Mouse (Mus musculus) adrenal gland, postnatal 4 days (tissue): ENCODE measurements around the gene Cip2a. TPM values are rescaled to one million over a fixed set of nuclear protein-coding genes. Genes with fewer than 3 reads are reported as not detected.

ENCODE experiments used
- DNase-seq, 2 experiments: peaks; one replicate each; pipeline ENCODE4 v3.0.0; 2021 to 2022; ENCODE audit warnings: low spot score in 2 of 2, mixed read lengths in 2 of 2
- long read RNA-seq, 2 experiments: library from polyadenylated mRNA; stranded (forward); transcript quantifications; one replicate each; pipeline ENCODE4 v2.0.0; 2021
- total RNA-seq, 2 experiments: library from RNA; stranded (reverse); gene quantifications; 2 replicates each; pipeline ENCODE4 v1.2.3; 2021

The Cip2a gene
- 10 to 100 TPM; 11.9 to 15.1 TPM for total RNA-seq
- long read RNA-seq, experiment 1 = 0 reads
- long read RNA-seq, experiment 2, transcript Cip2a-201 (21 exons, 3,974 nt) = major isoform, 6 of 7 reads
- long read RNA-seq, experiment 2, partial matches to known transcripts = 0 of 7 reads
- long read RNA-seq, experiment 2, other reads (novel, unspliced or antisense) = 1 of 7 reads

DNA sequence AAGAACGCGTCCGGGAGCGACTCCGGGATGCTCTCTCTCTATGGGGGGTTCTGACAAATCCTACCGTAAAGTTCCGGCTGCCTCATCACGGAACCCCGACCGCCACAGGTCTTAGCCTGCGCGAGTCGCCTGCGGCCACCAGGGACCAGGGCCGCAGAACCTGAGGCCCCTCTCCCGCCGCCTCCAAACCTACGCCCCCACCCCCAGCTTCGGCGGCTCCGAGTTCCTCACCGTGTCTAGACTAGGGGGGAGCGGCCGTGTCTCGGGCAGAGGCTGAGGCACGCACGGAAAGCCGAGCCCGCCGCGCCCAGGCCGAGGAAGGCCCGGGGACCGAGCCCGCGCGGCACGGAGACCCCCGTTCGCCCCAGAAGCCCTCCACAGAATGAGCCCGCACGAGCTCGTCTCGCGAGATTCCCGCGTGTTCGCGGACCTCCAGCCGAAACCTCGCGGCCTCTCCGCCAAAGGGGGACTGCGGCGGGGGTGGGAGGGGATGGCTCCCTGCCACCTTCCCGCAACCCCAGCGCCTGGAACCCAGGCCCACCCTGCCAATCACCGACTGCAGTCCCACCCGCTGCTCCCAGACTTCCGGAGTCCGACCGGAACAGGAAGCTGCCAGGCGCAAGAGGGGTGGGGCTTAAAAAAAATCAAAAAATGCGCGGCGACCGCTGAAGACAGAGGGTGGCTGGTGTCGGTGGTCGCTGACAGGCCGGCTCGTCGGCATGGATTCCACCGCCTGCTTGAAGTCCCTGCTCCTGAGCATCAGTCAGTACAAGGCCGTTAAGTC, at the start of gene Cip2a, which contains the start of gene Dzip3:
Gene Cip2a, plus strand, starts transcription at position 627 of the 784 bp plus-strand sequence.
Gene Dzip3, minus strand, starts transcription at position 607 of the 784 bp plus-strand sequence.
- peak; percentile 73 to 84 for DNase-seq

DNA sequence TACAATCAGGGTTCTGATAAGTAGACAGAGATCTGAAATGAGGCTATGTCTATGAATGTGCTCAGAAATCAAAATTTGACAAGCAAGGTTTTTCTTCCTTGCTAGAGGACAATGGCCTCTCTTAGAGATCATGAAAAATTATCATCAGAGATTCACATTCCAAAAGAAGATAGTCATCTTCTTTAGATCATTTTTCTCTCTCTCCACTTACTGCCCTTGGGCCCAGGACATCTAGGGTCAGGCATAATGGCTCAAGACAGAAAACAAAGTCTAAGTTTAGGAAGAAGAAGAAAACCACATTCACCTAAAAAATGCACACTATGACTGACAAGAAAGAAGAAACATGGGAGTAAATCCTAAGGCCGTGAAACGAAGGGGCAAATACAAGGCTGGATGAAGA, 21.0 kb upstream of the Cip2a start:
- no peak for DNase-seq

DNA sequence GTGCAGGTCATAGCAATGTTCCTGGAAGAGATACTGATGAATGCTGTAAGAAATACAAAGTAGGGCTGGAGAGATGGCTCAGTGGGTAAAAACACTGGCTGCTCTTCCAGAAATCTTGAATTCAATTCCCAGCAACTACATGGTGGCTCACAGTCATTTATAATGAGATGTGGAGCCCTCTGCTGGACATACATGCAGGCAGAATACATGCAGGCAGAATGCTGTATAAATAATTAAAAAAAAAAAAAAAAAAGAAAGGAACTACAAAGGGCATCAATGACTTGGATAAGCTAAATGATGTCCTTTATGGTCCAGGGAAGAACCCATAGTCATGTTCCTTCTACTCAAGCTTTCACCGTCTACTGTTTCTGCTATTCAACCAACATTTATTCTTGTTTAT, 20.4 kb upstream of the Cip2a start:
- DNase-seq = no peak

DNA sequence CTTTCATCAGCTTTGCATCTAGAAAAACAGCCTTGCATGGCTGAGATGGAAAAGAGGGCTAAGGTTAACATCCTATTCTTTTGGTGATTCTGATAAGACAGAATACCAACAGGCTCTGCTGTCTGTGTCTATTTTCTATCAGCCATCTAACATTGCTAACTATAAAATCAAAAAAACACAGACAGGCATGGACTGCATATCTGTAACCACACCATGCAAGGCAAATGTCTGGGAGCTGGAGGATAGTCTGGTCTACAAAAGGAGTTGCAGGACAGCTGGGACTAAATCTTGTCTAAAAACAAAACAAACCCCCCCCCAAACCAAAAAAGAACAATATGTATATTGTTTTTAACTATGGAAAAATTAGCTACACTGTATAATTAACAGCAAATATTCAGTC, 14.0 kb upstream of the Cip2a start:
- DNase-seq = no peak

DNA sequence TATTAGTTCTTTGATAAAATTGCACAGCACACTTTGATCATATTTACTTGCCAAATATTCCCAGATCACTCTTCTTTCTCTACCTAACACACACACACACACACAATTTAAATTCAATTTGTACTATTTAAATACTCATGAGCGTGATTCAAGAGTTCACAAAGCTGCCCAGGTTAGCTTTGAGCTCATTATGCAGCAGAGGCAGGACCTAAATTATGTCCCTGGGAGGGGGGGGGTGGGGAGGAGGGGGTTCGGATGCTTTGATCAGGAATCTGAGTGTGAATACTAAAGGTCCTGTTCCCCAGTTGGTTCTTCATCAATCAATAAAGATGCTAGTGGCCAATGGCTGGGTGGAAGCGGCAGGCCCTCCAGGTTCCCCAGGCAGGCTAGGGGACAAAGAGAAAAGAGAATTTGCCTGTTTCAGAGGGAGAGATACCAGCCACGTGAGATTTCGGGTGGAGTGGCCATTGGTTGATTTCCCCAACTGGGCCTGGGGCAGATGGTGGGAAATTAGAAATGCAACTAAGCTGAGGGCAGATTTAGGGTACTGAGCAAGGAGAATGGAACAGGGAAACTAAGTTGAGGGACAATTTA, 8.9 kb upstream of the Cip2a start:
- DNase-seq = no peak

DNA sequence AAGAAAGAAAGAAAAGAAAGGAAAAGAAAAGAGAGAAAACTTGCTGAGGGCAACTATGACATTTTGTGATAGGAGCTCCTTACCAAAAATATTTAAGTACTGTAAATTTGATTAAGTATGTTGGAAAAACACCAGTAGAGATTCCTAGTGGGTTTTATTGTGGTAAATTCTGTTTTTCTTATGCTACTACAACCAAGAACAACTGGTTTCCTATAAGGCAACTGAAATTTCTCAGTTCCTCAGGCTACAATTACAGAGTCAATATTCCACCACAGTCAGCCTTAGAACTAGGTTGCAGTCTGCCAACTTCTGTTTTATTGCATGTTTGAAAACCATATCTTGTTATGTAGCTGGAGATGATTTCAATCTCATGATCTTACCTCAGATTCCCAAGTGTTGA, 4.3 kb upstream of the Cip2a start:
- DNase-seq = no peak

DNA sequence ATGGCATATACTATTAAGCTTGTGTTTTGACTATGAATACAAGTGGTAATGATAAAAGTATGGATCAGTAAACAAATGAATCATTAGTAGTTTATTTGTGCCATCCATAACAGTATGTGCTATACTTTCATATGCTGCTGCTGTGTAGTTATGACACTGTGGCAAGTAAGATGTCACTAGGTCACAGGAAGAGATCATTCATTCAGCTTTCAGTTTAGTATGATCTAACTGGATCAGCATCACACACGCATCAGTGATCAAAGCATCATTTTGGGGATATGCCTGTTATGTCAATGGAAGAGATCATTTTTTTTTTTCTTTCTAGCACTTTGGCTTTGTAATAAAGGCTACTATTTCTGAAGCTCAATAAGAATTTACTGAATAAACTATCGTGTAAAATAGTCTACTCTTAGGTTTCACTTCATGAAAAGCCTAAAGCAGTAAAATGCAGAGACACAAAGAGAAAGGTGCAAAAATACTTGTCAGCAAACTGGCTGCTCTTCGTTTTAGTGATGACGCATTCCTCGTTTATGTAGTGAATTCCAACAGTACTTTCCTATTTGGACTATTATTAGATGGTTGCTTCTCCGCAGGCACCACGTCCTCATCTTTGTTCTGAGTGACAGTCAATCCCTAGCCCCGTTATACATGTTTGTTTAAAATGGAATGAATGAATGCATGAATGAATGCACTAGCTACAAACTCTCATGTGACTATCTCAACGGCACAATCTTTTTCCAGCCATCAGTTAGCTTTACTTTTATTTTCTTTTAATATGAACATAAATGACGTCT, 1.4 kb upstream of the Cip2a start:
- DNase-seq = no peak

DNA sequence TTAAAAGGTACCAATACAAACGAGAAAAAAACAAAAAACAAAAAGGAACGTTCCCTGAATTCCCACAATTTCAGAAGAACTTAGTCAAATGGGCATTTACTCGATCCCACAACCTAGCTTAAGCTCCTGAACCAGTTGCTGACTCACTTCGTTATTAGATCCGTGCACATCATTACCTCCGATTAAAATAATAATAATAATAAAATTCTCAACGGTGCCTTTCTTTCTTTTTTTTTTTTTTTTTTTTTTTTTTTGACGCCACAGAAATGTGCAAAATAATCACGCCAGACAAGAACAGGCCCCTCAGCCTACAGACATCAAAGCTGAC, 790 bp upstream of the Cip2a start:
- no peak for DNase-seq

DNA sequence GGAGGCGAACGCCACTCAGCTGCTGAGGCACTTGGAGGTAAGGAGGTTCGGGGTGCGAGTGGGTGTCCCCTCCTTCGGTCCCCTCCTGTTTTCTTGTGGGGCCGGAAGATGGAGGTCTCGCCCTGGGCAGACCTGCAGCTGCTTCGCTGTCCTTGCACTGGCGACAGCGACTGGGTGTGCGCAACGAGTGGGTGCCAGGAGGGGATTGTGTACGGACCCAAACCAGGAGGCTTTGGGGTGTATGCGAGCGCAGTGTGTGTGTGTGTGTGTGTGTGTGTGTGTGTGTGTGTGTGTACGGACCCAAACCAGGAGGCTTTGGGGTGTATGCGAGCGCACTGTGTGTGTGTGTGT, 333 bp downstream of the Cip2a start:
- DNase-seq = peak in 1 of 2 experiments; percentile 2

DNA sequence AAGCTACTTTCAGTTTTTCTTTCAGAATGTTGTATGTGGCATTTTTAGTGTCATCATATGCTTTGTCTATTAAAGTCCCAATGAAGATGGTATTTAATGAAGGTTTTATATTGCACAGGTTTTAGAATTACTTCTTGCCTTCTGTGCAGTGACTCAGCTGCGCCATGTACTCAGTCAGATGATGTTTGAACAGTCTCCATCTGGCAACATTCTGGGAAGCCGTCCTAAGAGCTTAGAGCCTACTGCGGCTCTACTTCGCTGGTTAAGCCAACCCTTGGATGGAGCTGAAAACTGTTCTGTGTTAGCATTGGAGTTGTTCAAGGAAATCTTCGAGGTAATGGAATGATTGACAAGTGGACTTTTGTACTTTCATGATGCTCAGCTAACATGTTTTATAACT, 10.2 kb downstream of the Cip2a start:
- DNase-seq = no peak

DNA sequence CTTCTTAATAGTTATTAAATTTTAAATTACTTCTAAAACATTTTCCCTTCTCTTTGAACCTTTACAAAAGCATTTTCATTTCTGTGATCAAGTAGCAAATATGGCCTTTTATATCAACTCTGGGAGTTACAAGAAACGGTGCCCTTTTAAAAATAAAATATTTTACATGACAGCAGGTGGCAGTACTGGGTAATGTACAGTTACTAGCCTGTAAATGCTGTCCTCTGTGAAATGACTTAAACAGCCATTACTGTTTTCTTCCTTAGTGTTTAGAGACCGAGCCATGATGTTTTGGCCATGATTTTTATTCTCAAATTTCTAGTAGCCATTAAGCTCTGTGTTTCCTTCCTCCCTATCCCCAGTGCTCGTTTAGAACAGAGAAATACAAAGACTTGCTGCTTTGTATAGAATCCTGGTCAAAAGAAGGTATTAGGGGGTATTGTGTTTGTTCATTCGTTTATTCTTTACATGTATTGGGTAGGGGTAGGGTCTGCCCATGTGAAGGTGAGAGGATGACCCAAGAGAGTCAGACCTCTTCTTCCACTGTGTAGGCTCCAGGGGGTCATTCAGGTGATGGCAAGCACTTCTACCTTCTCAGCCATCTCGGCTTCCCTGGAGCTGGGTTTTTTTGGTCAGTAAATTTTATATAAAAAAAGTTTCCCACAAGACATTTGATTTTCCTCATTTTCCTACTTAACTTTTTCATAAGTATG, 22.8 kb downstream of the Cip2a start:
- no peak for DNase-seq

DNA sequence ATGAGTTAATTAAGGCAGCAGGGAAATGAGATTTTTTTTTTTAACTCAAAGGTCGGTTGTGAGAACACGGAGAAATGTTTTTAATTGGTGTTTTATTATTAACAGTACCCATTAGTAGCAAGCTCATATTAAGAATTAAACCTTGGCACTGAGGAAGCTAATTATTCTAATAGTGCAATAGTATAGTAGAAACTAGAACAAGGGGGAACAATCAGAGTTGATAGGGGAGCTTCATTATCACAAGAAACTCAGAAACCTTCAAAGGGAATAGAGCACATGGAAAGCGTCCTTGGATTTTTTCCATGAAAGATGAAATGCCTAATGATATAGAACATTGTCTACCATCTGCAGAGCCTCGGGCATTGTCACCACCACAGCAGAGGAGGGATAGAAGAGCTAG, 41.9 kb downstream of the Cip2a start:
- no peak for DNase-seq

DNA sequence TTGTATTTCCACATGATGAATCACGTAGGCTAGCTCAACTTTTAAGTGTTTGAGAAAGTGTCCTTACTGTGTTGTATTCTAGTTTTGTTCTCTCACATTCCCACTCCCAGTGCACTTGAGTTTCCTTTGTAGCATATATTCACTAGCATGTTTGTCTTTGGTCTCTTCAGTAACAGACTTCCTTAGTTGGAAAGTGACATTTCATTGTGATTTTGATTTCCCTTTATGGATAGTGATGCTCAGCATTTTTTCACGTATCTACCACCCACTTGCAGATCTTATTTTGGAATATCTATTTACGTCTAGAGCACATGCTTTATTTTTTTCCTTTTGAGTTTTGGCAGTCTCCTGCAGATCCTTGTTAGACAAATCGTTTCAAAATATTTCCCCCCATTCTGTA, 43.8 kb downstream of the Cip2a start:
- DNase-seq = no peak

DNA sequence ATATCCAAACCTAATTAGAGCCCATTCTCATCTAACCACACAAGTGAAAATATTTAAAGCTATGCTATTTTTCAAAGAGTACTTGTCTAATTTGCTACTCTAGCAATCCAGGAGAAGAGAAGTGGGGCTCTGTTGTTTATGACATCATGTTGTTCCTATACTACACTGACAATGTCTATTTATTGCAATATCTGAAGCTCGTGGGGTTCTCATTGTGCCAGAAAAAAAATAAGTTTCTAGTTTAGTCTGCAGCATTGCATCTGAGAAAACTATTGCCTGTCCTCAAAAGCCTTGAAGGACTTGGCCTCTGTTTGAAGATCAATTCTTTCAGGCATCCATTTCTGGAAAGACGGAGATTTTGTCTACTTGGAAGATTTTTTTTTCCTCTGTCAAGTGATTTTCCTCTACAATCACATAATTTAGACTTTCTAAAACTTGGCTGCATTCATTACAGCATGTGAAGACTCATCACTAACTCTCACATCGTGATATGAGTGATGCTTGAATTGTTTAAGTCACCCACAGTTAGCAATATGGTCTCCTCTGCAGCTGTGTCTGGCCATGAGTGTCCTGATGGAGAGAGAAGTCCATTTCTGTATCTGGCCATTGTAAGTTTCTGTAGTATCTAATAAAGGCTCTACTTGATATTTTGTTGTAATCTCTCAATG, 46.7 kb downstream of the Cip2a start:
- no peak for DNase-seq

DNA sequence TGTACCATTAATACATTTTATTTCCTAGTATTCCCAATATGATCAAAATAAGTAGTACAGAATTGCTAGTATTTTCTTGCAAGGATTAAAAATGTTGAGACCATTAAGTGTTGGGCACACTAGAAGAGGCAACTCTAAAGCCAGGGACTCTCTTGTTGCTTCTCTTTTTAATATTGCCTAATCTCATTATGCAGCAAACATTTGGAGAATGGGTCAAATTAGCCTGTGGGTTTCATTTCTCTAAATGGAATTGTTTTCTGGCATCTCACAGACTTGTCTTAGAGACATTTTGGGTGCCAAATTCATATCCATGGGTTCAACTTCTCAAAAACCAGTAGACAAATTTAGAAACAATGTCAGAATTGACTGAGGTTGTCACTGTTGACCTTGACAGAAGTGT, 55.2 kb downstream of the Cip2a start:
- DNase-seq = no peak

DNA sequence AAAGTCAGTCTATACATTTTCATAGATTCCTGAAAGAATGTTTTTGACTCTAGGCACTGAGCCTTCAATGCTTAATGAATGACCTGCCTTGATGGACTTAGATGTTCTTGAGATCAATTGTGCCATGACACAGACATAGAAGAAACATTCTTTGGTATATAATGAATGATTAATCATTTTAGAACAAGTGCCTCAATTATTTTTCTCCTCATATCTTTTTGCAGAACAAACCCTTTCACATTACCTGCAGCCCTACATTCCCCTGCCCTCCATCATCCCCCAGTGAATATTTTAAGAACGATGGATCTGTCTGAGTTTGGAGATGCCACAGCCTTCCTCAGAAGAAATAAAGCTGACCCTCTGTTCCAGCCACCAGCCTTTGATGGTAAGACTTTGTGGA, 63.2 kb downstream of the Cip2a start, which contains the start of gene Myh15:
Gene Myh15, plus strand, starts transcription at position 301 of the 400 bp plus-strand sequence.
- DNase-seq = no peak
